Mouse (Mus musculus): ENCODE results near the gene Igf2bp1.
"Not testable (repeated sequence)": the region's sequence is repeated elsewhere in the genome, so short reads cannot be mapped to it uniquely, and the experiment has no call there.

Igf2bp1 gene

DNA sequence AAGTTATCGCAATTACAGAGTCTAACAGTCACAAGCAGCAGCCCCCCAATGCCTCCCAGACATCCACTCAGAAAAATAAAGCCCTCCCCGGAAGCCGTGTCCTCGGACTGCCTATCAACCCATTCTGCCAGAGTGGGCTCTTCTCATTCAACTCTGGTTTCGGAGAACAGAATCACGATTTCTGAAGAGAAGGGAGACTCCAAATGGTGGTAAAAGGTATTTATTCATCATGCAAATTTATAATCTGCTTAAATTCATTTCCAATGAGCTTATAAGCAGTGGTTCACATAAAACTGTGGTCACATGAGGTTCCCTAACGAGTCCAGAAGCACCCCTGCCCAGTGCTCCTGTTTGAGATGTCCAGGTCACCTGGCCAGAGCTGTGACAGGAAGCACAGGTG, 48.3 kb downstream of the Igf2bp1 start:
- DNase-seq, result no peak

DNA sequence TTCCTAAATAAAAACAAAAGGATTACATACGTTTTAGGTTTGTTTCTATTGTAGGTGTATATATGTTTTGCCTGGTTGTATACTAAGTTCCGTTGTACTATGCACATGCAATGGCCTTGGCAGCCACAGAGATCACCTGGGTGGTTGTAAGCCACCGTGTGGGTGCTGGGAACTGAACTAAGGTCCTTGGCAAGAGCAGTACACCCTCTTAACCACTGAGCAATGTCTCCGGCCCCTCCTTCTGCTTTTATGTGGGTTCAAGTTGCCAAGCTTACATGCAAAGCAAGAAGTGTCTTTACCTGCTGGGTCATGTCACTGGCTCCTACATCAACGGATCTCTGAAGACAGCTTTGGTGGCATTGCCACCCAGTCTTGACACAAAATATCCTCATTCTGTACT, 52.4 kb downstream of the Igf2bp1 start:
- DNase-seq, result no peak

DNA sequence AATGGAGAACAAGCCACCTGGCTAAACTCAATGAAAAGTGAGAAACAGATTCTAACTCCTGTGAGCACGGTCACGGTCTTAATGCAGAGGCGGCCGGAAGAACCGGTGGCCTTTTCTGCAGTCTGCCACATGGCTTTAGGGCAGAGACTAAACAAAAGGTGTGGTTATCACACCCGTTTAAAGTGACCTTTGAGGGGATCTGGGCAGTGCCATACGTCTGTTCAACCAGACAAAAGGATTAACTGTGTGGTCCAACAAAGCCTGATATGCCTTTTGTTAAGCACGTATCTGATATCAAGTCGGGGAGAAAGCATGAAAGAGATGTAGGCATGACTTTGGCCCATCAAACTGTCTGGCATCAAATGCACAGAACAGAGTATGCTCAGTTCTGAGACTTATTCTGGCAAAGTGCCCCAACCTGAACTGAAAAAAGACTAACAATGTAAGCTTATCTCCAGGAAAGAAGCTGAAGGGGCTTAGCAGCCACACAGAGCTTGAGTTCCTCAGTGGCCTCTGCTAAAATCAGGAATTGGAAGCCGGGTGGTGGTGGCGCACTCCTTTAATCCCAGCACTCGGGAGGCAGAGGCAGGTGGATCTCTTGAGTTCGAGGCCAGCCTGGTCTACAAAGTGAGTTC, 59.8 kb downstream of the Igf2bp1 start:
- no peak for DNase-seq

DNA sequence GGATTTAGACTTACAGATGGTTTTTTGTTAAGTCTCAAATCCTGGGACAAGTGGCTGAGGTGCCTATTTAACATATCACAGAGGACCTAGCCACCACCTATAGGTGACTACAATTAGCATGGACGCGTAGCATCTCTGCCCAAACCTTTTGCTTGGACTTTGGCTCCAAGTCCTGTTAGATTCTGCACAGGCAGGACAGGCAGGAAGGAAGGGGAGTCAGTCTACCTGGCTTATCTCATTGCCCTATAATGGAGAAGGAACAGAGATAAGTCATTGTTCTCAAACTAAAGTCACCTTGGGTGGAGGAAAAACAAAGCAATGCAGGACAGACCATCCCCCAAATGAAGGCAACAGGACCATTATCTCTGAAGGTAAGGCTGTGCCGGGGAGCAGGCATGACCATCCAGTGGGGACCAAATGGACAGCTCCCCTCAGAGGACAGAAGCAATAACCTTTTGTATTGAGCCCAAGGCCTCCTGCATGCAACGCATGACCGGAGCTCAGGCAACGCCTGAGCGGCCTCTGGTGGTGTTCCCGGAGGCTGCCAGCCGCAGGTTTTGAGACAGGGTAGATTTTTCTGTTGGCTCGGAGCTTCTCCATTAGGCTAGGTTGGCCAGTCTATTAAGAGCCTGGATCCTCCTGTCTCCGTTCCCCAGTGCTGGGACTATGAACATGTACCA, 65.8 kb downstream of the Igf2bp1 start:
- peak; percentile 40 to 53 for DNase-seq

DNA sequence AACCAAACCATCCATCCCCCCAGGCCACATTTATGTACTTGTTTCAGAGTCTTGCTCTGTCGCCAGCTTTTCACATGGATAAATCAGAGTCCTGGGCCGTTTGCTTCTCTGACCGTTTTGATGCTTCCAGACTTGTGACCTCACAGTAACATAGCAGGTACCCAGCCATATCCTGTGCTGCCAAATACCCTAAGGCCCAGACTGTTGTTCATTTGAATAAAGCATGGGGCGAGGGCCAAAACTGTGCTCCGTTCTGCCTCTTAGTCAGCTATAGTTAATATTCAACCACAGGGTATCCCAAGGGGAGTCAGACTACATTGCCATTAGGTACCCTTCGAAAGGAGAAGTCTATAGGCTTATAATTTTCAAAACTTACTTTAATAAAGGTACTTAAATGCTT, 69.3 kb downstream of the Igf2bp1 start:
- DNase-seq, result peak; percentile 66 to 76

DNA sequence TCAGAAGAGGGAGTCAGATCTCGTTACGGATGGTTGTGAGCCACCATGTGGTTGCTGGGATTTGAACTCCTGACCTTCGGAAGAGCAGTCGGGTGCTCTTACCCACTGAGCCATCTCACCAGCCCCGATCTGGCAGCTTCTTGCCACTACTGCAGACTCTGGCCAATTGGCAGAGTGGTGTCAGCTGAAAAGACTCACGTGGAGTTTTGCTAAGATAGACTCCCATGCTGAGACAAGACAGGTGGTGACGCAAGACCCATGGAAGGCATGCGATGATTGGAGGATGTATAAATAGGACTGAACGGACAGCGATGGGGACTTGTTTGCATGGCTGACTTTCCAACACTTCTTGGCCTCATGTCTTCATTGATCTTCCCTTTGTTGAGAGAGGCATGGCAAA, 73.6 kb downstream of the Igf2bp1 start:
- DNase-seq, result not testable (repeated sequence)

DNA sequence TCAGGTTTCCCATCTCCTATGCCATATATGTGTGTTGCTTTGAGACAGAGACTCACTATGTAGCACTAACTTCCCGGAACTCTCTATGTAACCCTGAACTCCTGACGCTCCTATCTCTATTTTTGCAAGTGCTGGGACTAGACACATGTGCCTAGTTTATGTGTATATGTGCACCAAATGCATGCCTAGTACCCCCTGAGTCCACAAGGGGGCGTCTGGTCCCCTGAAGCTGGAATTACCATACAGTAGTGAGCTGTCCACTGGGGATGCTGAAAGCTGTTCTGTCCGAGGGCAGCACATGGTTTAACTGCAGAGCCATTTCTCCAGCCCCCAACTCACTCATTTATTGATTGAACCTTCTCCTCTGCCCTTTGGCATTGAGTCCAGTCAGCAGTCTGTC, 79.3 kb downstream of the Igf2bp1 start:
- DNase-seq, result no peak

DNA sequence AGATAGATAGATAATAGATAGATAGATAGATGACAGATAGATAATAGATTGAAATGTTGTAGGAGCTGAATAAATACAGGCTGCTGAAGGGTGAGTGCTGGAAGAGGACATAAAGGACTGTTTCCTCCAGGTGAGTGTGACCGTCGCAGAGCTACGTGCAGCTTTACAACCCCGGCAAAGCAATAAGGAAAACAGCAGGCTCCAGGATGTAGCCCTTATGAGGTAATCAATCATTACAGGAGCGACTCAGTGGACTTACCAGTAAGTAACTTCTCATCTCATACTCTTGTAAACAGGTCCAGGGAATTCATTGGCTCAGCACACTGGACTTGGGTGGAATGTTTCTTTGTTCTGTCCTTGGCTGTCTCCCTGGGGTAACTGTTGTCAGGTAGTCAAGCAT, 79.8 kb downstream of the Igf2bp1 start:
- DNase-seq, result no peak

DNA sequence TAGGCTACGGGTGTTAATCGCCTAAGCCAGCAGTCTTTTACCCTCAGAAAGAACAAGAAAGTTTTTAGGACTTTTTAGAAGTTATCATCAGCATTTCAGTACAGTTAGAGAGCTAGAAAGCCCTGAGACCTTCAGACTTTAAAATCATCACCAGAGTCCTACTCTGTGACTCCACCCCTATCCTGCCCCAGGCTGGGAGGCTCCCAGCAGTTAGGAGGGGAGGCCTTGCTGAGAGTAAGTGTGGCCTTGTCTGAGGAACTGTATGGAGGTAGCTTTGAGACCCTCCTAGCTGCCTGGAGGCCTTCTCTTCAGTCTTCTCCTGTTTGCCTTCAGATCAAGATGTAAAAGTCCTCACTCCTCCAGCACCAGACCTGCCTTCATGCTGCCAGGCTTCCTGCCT, 81.5 kb downstream of the Igf2bp1 start:
- DNase-seq, result no peak

DNA sequence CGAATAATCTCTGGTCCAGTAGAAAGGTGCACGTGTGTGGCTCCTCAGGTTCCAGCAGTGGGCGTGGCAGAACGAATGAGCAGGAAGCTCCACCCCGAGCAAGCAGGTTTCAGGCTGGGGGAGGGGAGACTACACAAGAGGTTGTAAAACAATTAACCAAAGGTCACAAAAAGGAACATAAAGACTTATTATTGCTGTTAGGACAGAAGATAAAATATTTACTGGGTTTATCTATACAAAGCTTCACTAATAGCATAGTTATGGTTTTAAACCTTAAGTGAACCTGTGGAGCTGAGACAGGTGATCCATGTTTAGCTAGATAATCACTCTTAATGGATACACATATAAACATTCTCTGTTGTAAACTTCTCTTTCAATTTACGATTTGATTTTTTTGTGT, 82.3 kb downstream of the Igf2bp1 start:
- not testable (repeated sequence) for DNase-seq

DNA sequence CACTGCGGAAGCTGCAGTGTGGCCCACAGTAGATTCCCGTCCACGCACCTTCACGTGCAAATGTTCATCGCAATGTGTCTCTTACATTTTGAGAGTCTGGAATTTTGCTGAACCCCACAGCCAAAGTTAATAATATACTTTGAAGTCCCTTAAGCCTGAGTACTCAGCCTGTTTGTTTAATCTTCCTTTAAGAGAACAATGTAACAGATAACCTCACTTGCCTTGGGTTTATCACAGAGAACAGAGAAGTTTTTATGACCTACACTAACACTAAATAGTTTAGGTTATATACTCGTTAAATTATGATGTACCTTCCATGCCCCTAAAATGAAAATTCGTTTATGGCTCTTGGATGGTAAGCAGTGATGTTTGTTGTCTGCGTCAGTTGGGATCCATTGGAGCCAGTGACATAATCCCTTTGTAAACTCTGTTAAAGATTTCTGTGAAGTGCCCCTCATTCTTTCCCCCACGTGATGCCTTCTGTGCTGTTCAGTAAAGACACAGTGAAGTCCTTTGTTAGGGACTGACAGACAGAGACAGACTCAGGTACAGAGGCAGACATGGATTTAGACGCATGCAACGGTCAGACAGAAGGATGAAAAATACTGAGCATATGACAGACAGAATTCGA, 83.6 kb downstream of the Igf2bp1 start:
- no peak for DNase-seq

DNA sequence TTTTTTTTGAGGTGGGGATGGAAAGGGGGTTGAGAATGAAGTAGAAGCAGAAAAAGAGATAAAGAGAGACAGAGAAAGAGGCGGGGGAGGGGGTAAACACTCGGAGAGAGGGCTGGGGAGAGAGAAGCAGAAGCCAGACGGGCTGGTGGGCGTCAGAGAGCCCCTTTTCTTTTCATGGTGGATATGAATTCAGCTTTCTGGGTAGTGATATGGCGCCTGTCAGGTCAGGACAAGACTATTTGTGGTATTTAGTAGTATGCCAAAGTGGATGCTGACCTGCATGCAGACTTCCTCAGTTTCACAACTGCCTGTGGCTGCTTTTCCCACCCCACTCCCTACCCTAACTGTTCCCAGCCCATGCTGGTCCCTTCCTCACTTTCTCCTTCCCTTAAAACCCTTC, 89.3 kb downstream of the Igf2bp1 start:
- DNase-seq, result no peak

DNA sequence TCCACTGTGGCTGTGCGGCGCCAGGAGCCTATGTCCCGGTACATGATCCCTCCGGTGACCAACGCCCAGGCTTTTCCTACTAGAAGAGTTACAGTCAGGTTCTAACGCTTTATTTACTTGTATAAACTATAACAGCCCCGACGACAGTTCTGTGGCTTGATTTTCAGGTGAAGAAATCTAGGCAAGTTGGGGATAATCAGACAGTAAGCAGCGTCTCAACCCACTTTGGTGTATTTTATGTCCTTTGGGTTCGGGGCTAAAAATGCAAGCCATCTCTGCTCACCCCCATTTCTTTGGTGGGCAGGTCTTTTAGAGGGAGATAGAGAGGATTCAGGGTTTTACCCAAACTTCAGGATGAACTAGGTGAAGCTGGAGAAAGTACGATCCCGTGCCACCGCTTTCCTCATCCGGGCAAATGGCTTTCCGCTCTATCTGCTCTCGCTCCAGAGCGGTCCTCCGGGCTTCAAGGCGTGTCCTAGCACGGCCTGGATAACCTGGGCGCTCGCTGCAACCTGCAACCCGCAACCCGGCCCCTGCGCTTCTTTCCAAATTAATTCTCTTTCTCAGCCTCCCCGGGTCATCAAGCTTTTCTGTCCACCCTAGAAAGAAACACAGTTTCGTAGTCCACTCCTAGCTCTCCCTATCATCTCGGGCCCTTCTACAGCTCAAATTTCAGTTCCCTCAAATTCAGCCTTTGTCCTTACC, 90.6 kb downstream of the Igf2bp1 start:
- DNase-seq, result peak in 1 of 2 experiments; percentile 8

DNA sequence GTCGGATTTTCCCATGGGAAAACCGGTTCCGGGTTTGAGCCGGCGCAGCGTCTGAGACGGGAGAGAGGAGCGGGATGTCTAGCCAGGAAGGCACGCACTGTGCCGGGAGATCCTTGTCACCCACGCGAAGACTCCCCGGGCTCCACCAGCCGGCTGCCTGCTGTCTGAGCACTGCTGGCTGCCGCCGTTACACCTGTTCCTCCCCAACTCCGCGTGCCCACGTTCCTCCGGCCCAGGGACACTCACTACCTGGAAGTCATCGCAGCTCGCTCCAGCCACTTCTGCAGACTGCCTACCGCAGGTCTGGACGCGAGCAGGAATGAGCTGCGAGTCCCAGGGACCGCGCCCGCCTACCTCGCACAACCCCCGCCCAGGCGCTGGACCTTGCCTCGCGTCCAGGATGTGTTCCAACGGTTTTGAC, 91.2 kb downstream of the Igf2bp1 start, which contains the start of gene B4galnt2:
Gene B4galnt2, minus strand, starts transcription at position 321 of the 421 bp plus-strand sequence.
- DNase-seq, result peak; percentile 19 to 55

DNA sequence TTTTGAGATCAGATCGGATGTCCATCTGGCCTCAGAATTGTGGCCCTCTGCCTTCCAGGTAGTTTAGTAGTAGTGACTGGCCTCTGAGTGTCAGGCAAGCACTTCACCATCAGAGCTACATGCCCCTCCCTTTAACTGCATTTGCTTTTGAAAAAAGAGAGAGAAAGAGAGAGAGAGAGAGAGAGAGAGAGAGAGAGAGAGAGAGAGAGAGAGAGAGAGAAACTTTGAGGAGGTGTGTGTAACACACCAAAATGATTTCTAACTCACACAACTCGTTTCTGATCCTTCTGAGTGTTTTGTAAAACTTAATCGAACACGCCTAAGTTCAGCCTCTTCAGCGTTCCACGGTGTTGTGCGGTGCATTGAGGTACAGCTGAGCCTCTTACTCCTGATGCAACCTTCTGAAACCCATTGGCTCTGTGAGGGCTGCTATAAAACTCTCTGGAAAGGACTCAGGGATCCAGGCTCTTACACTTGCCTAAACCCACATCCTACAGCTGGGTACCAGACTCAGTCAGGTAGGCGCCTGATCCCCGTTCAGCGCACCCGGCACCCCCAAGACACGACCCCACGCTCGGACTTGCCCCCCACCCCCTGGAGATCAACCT, 91.7 kb downstream of the Igf2bp1 start:
- DNase-seq, result no peak

DNA sequence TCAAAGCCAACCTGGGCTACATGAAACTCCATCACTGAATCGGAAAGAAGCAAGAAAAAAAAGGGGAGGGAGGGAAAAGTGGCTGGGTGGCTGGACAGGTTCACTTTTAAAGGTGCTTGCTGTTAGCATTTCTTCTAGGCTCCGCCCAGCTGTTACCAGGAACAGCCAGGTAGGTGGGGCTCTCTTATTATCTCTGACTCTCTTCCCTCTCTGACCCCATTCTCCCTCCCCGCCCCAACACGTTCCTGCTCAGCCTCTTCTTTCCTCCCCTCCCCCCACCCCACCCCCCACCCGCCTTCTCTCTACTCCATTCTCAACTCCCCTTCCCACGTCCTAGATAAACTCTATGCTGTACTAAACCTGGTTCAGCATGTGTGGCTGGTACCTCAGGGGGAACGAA, 94.2 kb downstream of the Igf2bp1 start:
- DNase-seq, result no peak

DNA sequence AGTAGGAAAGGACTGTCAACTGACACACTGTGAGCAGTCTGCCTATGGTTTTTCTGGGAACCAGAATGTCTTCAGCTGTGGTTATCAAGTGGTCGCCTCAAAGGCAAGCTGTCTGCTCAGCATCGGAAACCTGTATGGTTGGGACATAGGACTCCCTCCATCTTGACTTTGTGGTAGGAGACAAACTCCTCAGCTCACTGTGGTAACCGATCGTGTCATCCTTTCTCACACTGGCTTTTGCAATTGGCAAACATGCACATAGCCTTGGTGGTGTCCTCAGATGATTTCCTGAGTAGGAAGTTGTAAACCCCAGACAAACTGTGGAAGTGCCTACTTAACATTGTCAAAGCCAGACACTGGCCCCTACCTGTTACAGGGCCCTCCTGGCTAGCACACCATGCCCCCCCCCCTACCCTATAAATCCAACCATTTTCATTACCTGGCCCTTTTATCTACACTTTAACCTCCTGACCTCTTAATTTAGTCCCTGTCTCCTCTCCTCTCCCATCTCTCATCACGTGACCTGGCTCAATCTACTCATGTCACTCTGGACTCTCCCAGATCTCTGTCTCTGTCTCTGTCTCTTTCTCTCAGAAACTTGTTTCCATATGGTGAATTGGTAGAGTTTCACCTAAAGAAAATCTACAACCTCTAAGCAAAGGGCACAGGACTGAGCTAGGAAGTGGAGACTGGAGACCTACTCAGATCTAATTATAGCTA, 97.8 kb downstream of the Igf2bp1 start:
- no peak for DNase-seq

All from kidney, postnatal 25 days (tissue).